Mouse (Mus musculus) thymus, adult 2 months (tissue): Measurements from ENCODE around the gene Stam2.

Experiments used
- CTCF ChIP-seq: fragments of 200-500 bp; IDR thresholded peaks from 2 replicates; pipeline ENCODE4 v1.5.1; 2012; ENCODE audit warnings: mild to moderate bottlenecking, control low read depth, low read length, moderate library complexity, borderline replicate concordance; ENCODE audit not compliant: control insufficient read depth, poor library complexity, insufficient read depth; ENCODE audit errors: extremely low read depth
- POLR2A ChIP-seq: fragments of 200-500 bp; IDR thresholded peaks from 2 replicates; pipeline ENCODE4 v1.6.1; 2012; ENCODE audit warnings: mild to moderate bottlenecking, low read length, control low read depth, moderate library complexity; ENCODE audit not compliant: control insufficient read depth, poor library complexity, insufficient read depth; ENCODE audit errors: extremely low read depth

DNA sequence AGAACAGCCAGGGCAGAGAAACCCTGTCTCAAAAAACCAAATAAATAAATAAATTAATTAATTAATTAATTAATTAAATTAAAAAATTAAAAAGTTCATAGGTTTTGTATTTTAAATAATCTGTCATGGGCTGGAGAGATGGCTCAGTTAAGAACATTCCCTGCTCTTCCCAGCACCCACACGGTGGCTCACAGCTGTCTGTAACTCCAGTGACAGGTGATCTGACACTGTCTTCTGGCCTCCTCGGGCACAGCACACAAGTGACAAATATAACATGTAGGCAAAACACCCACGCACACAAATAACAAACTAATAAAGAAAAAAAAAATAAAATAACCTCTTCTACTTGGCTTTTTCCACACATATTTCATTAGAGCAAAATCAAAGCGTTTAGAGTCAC lies 1.5 kb downstream of the Stam2 start:
- TF ChIP-seq CTCF (no peak), POLR2A (no peak)
